Mouse (Mus musculus) megakaryocyte-erythroid progenitor cell, adult 5-6 weeks (primary cell): ENCODE measurements at regions not wholly inside any gene's neighbourhood (a gene's known extent, or its start where the extent isn't known, plus 50 kb on each side); places are given as distances from the start of the nearest gene placed in this dataset.

Source experiments
- ATAC-seq: replicated peaks from 2 replicates; pipeline ENCODE4 v1.8.0; 2016; ENCODE audit warnings: mild to moderate bottlenecking, inconsistent platforms; ENCODE audit not compliant: severe bottlenecking, poor library complexity, low FRiP score, low TSS enrichment

GRCm38 (mm10) chr19:21107275-21107674 is 153.3 kb upstream of the Tmc1 start:
- ATAC-seq, result no peak

- ATAC-seq, result no peak
Measured at GRCm38 (mm10) chr19:21106766-21107165, 152.8 kb upstream of the Tmc1 start.

- ATAC-seq, result no peak
Measured at GRCm38 (mm10) chr19:21106241-21106669, 152.3 kb upstream of the Tmc1 start.

GRCm38 (mm10) chr19:21105004-21105403 is 151.0 kb upstream of the Tmc1 start:
- ATAC-seq, result no peak

GRCm38 (mm10) chr19:21104462-21104936 is 150.5 kb upstream of the Tmc1 start:
- ATAC-seq, result peak; percentile 96

GRCm38 (mm10) chr19:21077771-21078548 is 124.0 kb upstream of the Tmc1 start:
- no peak for ATAC-seq

GRCm38 (mm10) chr19:21068381-21068780 is 114.4 kb upstream of the Tmc1 start:
- no peak for ATAC-seq

- no peak for ATAC-seq
Measured at GRCm38 (mm10) chr19:21066432-21067113, 112.6 kb upstream of the Tmc1 start.

- ATAC-seq, result peak; percentile 74; the same call in 1 of the 2 replicates
Measured at GRCm38 (mm10) chr19:21064902-21065301, 110.9 kb upstream of the Tmc1 start.

GRCm38 (mm10) chr19:21053597-21054544 is 99.9 kb upstream of the Tmc1 start:
- no peak for ATAC-seq

GRCm38 (mm10) chr19:21052771-21053170 is 98.8 kb upstream of the Tmc1 start:
- ATAC-seq, result no peak

GRCm38 (mm10) chr19:21051872-21052271 is 97.9 kb upstream of the Tmc1 start:
- ATAC-seq, result 0 out of 2 replicates have a peak, but pooled peaks have one; percentile 16

GRCm38 (mm10) chr19:21050994-21051721 is 97.2 kb upstream of the Tmc1 start:
- no peak for ATAC-seq

- peak; percentile 70; the same call in 1 of the 2 replicates for ATAC-seq
Measured at GRCm38 (mm10) chr19:21049301-21049700, 95.3 kb upstream of the Tmc1 start.

- ATAC-seq, result no peak
Measured at GRCm38 (mm10) chr19:21045565-21045964, 91.6 kb upstream of the Tmc1 start.

GRCm38 (mm10) chr19:21043958-21044357 is 90.0 kb upstream of the Tmc1 start:
- no peak for ATAC-seq

GRCm38 (mm10) chr19:21042536-21042935 is 88.5 kb upstream of the Tmc1 start:
- ATAC-seq, result no peak

GRCm38 (mm10) chr19:21037448-21038077 is 83.6 kb upstream of the Tmc1 start:
- ATAC-seq, result peak; percentile 55
